Mouse (Mus musculus) embryonic stem cell, embryonic (primary cell): ENCODE results near the gene Apobec2.

Experiments
- CTCF ChIA-PET, 4 experiments: fragments of 300-600 bp in 2 of 4; fragments of 350-600 bp in 2 of 4; sonication (Branson Sonifier 250); formaldehyde crosslinking; loops; one replicate each; lab custom pipeline; 2022; ENCODE audit warnings: inconsistent platforms in 2 of 4; lab: Charles Lee
- POLR2A ChIA-PET, 4 experiments: fragments of 300-600 bp in 2 of 4; fragments of 350-600 bp in 2 of 4; sonication (Branson Sonifier 250); formaldehyde crosslinking; loops; one replicate each; lab custom pipeline; 2022; ENCODE audit warnings: antibody characterized with exemption in 4 of 4, inconsistent platforms in 1 of 4; lab: Charles Lee

Apobec2 gene

DNA sequence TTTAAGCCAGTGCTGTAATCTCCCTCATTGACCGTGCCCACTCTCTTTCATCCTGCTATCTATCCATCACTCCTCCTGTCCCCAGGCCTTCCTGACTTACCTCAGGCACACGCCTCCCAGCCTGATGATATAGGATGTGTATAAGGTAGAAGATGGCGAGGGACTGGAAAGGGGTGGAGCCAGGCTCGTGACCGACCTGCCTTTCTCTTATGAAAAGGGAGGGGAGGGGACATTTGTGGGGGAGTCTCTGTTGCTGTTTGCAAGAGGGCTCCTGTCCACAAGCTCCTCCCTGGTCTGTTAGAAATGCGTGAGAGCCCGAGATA is 18.6 kb upstream of the Apobec2 start, which contains the start of gene Tspo2:
Gene Tspo2 (minus strand): TSS at position 170 of the 323 bp plus-strand sequence.
- ChIA-PET CTCF (interaction anchor here in 2 of 4 experiments (0.7 to 2.5 kb wide), 3 partner anchors 16 to 126 kb away, joined by 3 to 12 read pairs (median 4); no protein-coding TSS in a partner anchor), POLR2A (interaction anchor here in 2 of 4 experiments (0.9 to 3.0 kb wide), 13 partner anchors 8 to 176 kb away, joined by 3 to 13 read pairs (median 4); no protein-coding TSS in a partner anchor)

DNA sequence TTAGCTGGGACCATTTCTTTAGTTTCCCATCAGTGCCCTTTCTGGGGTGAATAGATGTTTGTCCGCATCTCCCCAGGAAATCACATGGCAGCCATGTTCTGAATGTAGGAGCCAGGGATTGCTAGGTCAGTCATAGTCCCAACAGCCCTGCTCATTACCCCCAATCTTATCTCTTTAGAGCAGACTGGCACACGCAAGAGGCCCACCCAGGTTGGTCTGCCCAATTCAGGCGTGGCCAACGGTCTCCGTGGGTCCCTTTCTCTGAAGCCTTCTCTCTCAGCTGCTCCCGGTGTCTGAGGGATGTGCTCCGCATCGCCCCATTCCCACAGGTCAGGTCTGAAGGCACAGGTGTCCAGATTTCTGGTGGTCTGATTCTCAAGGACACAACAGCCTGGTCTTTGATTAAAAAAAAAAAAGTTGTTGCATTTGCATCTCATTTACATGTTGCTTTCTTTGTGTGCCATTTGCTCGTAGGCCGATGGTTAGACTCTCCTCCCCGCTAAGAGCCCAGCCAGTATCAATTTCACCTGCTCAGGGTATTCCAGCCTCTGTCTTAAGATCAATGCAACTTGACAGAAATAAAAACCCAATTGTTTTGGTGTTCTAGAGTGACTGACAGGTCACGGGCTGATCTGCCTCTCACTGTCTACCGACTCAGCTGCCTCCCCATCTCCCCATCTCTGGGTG is 18.1 kb upstream of the Apobec2 start:
- ChIA-PET POLR2A (interaction anchor here in 2 of 4 experiments (0.7 to 3.0 kb wide), 13 partner anchors 8 to 166 kb away, joined by 3 to 13 read pairs (median 4); no protein-coding TSS in a partner anchor), CTCF (interaction anchor here in 2 of 4 experiments (0.7 to 2.5 kb wide), 4 partner anchors 16 to 126 kb away, joined by 3 to 12 read pairs (median 6); no protein-coding TSS in a partner anchor)

- CTCF ChIA-PET: interaction anchor here in 1 of 4 experiments (0.6 kb wide), 1 partner anchor 145 kb away, joined by 3 read pairs; no protein-coding TSS in a partner anchor
- POLR2A ChIA-PET: interaction anchor here in 2 of 4 experiments (0.6 to 2.7 kb wide), 6 partner anchors 11 to 569 kb away, joined by 3 to 6 read pairs (median 4); partner anchors contain the start of genes Apobec2 (in 1 of the 2), Nfya (in 1 of the 2) and Oard1 (in 1 of the 2)
Measured at GRCm38 (mm10) chr17:48447675-48448074, 14.9 kb upstream of the Apobec2 start.

GRCm38 (mm10) chr17:48443542-48444145 is 10.9 kb upstream of the Apobec2 start:
- POLR2A ChIA-PET: interaction anchor here (0.6 to 2.8 kb wide), 23 partner anchors 8 to 207 kb away, joined by 3 to 26 read pairs (median 4); partner anchors contain the start of genes Apobec2 (in 2 of the 4), Tspo2 (in 1 of the 4) and Unc5cl (in 1 of the 4)
- CTCF ChIA-PET: interaction anchor here (0.5 to 2.8 kb wide), 19 partner anchors 9 to 651 kb away, joined by 3 to 14 read pairs (median 4); partner anchors contain the start of gene Unc5cl (in 2 of the 4)

DNA sequence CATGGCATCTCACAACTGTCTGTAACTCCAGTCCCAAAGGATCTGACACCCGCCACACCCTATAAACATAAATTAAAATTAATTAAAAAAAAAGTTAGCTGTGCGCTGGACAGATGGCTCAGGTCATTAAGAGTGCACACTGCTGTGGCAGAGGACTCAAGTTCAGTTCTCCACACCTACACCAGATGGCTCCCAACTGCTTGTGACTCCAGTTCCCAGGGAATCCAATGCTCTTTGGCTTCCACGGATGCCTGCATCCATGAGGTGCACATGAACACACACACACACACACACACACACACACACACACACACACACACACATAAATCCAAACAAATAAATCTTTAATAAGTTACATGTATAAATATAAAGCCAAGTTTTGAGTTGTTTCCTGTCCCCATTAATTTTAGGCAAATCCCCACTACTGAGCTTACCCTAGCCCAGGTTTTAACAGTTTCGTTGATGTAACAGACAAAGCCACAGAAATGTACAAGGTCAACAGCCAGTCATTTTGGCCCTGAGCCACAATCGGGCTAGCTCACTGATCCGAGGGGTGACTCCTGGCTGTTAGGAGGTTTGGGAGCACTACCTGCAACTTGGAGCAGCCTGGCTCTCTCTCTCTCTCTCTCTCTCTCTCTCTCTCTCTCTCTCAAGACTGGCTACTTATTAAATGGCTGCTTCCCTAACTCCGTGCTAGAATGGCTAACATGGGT is 10.2 kb upstream of the Apobec2 start:
- ChIA-PET CTCF (interaction anchor here in 3 of 4 experiments (0.6 to 2.8 kb wide), 18 partner anchors 9 to 650 kb away, joined by 3 to 14 read pairs (median 4); partner anchors contain the start of gene Unc5cl (in 2 of the 3)), POLR2A (interaction anchor here (0.6 to 2.8 kb wide), 29 partner anchors 9 to 208 kb away, joined by 3 to 26 read pairs (median 4); partner anchors contain the start of genes Apobec2 (in 2 of the 4), Tspo2 (in 1 of the 4) and Unc5cl (in 1 of the 4))

DNA sequence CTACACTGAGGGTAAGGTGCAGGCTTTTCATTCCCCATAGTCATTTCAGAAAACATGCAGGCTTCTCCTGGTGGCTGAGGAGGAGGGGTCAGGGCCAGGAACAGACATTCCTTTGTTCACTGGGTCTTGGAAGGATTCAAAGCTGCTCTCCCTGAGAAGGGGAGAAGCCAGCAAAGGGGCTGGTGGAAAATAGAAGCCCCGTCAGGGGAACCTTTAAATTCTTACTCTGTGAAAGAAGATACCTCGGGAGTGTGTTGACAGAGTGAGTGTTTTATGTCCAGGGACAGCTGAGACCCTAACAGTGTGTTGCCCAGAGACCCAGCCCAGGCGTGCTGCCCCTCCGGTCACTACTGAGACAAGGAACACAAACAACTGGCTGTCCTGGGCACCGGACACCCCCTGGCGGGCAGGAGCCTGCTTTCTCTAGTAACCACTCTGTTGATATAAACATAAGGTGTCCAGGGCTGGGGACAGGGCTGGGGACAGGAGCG is 4.7 kb upstream of the Apobec2 start:
- POLR2A ChIA-PET: interaction anchor here in 2 of 4 experiments (1.0 to 2.6 kb wide), 9 partner anchors 9 to 162 kb away, joined by 3 to 22 read pairs (median 4); partner anchors contain the start of genes Tspo2 (in 1 of the 2) and Unc5cl (in 1 of the 2)
- CTCF ChIA-PET: interaction anchor here in 1 of 4 experiments (1.5 kb wide), 1 partner anchor 11 kb away, joined by 9 read pairs; no protein-coding TSS in a partner anchor

GRCm38 (mm10) chr17:48436487-48436886 is 3.8 kb upstream of the Apobec2 start:
- ChIA-PET CTCF (interaction anchor here in 1 of 4 experiments (1.5 kb wide), 1 partner anchor 10 kb away, joined by 9 read pairs; no protein-coding TSS in a partner anchor), POLR2A (interaction anchor here in 2 of 4 experiments (0.7 to 2.6 kb wide), 14 partner anchors 9 to 161 kb away, joined by 3 to 22 read pairs (median 4); partner anchors contain the start of genes Tspo2 (in 1 of the 2) and Unc5cl (in 1 of the 2))

- ChIA-PET CTCF (interaction anchor here in 3 of 4 experiments (0.9 to 4.4 kb wide), 11 partner anchors 9 to 333 kb away, joined by 3 to 24 read pairs (median 6); partner anchors contain the start of genes Nfya (in 1 of the 3) and Oard1 (in 1 of the 3)), POLR2A (interaction anchor here in 3 of 4 experiments (0.7 to 4.1 kb wide), 17 partner anchors 9 to 56 kb away, joined by 3 to 26 read pairs (median 6); partner anchors contain the start of genes Tspo2 (in 2 of the 3) and Unc5cl (in 1 of the 3))
Measured at GRCm38 (mm10) chr17:48434479-48434878, 1.7 kb upstream of the Apobec2 start.

DNA sequence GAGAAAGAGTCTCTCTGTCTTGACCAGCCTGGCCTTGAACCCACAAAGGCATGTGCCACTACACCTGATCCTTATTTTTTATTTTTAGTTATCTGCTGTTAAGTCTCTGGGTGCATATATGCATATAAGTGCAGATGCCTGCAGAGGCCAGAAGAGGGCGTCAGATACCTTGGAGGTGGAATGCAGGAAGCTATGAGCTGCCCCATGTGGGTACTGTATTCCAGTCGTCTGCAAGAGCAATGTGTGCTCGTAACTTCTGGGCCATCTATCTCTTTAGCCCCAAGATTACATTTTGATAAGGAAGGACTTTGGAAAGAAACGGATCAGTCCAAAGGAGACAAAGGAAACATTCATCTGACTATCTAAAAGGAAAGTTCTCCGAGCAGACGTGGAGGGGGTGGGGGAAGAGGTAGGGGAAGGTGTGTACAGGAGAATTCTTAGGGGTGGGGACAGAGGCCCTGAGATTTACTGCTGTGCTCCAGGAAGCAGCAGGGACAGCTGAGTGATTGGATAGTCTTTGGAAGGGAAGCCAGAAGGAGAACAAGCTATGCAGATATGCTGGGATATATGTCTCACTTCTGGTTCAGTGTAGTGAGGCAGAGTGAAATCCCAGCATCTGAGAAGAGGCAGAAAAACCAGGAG is 1.1 kb upstream of the Apobec2 start:
- CTCF ChIA-PET: interaction anchor here in 3 of 4 experiments (0.6 to 4.4 kb wide), 17 partner anchors 9 to 498 kb away, joined by 3 to 24 read pairs (median 5); partner anchors contain the start of genes Lrfn2 (in 1 of the 3), Nfya (in 1 of the 3), Oard1 (in 1 of the 3) and Tspo2 (in 1 of the 3)
- POLR2A ChIA-PET: interaction anchor here in 2 of 4 experiments (0.6 to 4.1 kb wide), 16 partner anchors 10 to 678 kb away, joined by 3 to 26 read pairs (median 6); partner anchors contain the start of genes Nfya (in 2 of the 2), Oard1 (in 2 of the 2), Tspo2 (in 2 of the 2) and Unc5cl (in 1 of the 2)

- ChIA-PET POLR2A (interaction anchor here in 3 of 4 experiments (0.6 to 4.1 kb wide), 18 partner anchors 8 to 1541 kb away, joined by 3 to 26 read pairs (median 4); partner anchors contain the start of genes Nfya (in 1 of the 3), Oard1 (in 1 of the 3) and Tspo2 (in 1 of the 3)), CTCF (interaction anchor here in 3 of 4 experiments (0.6 to 4.4 kb wide), 13 partner anchors 12 to 1766 kb away, joined by 3 to 24 read pairs (median 5); partner anchors contain the start of genes Nfya (in 1 of the 3), Oard1 (in 1 of the 3), Tspo2 (in 1 of the 3) and Unc5cl (in 1 of the 3))
Measured at GRCm38 (mm10) chr17:48433006-48433655, 401 bp upstream of the Apobec2 start.

DNA sequence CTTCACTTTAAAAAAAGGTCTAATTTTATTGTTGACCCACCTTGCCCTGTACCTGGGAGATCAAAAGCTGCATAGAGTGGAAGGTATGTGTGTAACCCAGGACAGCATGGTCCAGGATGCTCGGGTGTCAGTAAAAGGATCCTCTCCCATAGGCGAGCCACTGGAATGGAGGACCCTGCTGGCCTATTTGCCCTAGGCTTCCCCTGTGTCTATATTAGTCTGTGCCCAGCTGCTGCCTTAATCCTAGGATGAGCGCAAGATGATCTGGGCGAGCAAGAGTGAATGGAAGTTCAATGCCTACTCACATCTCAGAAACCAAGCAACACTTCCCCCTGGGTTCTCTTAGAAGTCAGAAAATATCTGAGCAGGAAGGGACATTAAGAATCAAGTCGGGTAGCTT is 1.7 kb downstream of the Apobec2 start:
- POLR2A ChIA-PET: interaction anchor here in 3 of 4 experiments (0.9 to 2.4 kb wide), 7 partner anchors 9 to 537 kb away, joined by 4 to 9 read pairs (median 5); partner anchors contain the start of gene Tspo2 (in 1 of the 3)
- CTCF ChIA-PET: interaction anchor here in 1 of 4 experiments (4.4 kb wide), 1 partner anchor 37 kb away, joined by 10 read pairs; no protein-coding TSS in a partner anchor

DNA sequence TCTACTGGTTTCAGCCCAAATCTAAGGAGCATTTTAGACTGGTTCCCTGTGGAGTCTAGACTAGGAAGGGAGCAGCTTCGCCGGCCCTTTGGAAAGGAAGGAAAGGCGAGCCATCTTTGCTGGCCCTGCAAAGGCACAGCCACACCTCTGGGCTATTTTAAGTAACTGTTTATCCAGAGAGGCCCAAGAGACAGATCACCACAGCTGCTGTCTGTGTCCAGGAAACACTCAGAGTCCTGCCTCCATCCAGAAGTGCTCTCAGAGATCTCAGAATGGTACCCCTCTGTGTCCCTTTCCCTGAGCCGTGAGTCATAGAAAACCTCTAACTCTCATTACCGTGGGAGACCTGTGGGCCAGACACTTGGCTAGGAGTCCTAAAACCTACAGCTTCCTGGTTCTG is 2.3 kb downstream of the Apobec2 start:
- ChIA-PET CTCF (interaction anchor here in 1 of 4 experiments (0.6 kb wide), 1 partner anchor 526 kb away, joined by 5 read pairs; no protein-coding TSS in a partner anchor), POLR2A (interaction anchor here in 3 of 4 experiments (0.7 to 2.4 kb wide), 8 partner anchors 9 to 537 kb away, joined by 3 to 9 read pairs (median 4); partner anchors contain the start of gene Tspo2 (in 1 of the 3))

DNA sequence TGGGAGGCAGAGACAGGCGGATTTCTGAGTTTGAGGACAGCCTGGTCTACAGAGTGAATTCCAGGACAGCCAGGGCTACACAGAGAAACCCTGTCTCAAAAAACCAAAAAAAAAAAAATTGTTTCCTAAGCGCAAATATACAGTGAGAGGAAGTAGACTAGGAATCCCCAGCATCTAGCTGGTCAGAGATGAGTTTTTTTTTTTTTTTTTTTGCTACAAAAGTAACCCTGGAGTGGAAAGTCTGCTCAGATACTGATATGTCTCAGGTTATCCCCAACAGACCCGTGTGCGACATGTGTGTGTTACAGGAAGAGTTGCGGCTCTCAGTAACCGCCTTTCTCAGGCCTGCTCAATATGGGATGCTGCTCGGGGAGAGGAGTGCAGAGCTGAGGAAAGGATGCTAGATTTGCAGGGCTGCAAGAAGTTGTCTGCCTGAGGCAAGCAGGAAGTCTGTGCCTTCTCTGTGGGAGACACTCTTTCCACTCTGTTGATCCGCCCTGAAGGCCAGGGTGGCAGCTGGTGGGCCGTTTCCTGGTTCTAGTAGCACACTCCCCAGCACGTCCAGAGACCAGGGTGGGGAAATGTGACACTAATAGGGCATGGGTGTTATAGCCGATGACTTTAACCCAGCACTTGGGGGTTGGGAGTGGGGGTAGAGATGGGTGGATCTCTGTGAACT is 4.7 kb downstream of the Apobec2 start:
- CTCF ChIA-PET: interaction anchor here in 2 of 4 experiments (0.6 to 1.0 kb wide), 4 partner anchors 16 to 1471 kb away, joined by 3 to 11 read pairs (median 3); no protein-coding TSS in a partner anchor
- POLR2A ChIA-PET: interaction anchor here in 3 of 4 experiments (0.6 to 3.8 kb wide), 13 partner anchors 9 to 188 kb away, joined by 3 to 22 read pairs (median 4); partner anchors contain the start of genes Nfya (in 2 of the 3), Oard1 (in 2 of the 3), Tspo2 (in 1 of the 3) and Unc5cl (in 1 of the 3)
